Mouse (Mus musculus) thymus, adult 2 months (tissue): Measurements from ENCODE around the gene Plxna4.

ENCODE experiments used
- CTCF ChIP-seq: fragments of 200-500 bp; IDR thresholded peaks from 2 replicates; pipeline ENCODE4 v1.5.1; 2012; ENCODE audit warnings: mild to moderate bottlenecking, control low read depth, low read length, moderate library complexity, borderline replicate concordance; ENCODE audit not compliant: control insufficient read depth, poor library complexity, insufficient read depth; ENCODE audit errors: extremely low read depth
- POLR2A ChIP-seq: fragments of 200-500 bp; IDR thresholded peaks from 2 replicates; pipeline ENCODE4 v1.6.1; 2012; ENCODE audit warnings: mild to moderate bottlenecking, low read length, control low read depth, moderate library complexity; ENCODE audit not compliant: control insufficient read depth, poor library complexity, insufficient read depth; ENCODE audit errors: extremely low read depth

GRCm38 (mm10) chr6:32199616-32200015 is 388.4 kb downstream of the Plxna4 start:
- TF ChIP-seq CTCF (no peak), POLR2A (no peak)
